Mouse (Mus musculus): ENCODE measurements around the gene Ctcfl.

DNA sequence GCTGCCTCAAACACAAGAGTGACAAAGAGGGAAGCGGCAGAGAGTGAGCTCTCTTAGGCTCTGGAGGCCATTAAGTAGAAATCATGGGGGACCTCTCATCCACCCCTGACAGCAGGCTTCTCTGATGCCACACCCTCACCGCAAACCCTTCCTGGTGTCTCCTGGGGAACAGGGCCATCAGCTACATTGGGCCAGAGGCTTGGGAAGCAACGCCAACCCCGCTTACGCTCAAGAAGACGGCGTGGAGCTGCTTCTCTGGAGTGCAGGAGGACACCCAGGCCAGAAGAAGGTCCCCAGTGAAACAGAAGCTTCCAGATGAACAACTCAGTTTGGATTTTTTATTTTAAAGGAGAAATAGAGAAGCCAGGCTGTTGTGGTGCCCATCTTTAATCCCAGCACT is 9.8 kb downstream of the Ctcfl start:
- no peak for TF ChIP-seq CTCF (conservative IDR thresholded peaks at IDR 0.05; ENCODE audit: insufficient read depth, insufficient read length, low read depth, low read length)
- TF ChIP-seq POLR2A (IDR thresholded peaks at IDR 0.05; ENCODE audit: low read depth, low read length) = no peak

All from kidney, adult 2 months (tissue).